Mouse (Mus musculus): ENCODE measurements around the gene Tcl1b1.
"Not testable (repeated sequence)": the region's sequence is repeated elsewhere in the genome, so short reads cannot be mapped to it uniquely, and the experiment has no call there.

Tcl1b1 gene

GRCm38 (mm10) chr12:105199684-105200497 is 40.4 kb downstream of the Tcl1b1 start:
- CTCF ChIA-PET, result not testable (repeated sequence)

GRCm38 (mm10) chr12:105201657-105202056 is 42.2 kb downstream of the Tcl1b1 start, which contains the start of gene Tcl1b4:
TSS of gene Tcl1b4 (plus strand) at chr12:105201957.
- CTCF ChIA-PET, result not testable (repeated sequence)

- CTCF ChIA-PET, result no interaction called here
These were observed 47.6 kb downstream of the Tcl1b1 start for GRCm38 (mm10) chr12:105207071-105207470.

GRCm38 (mm10) chr12:105208441-105208840 is 49.0 kb downstream of the Tcl1b1 start:
- CTCF ChIA-PET, result no interaction called here

- CTCF ChIA-PET, result no interaction called here
These were observed 49.7 kb downstream of the Tcl1b1 start for GRCm38 (mm10) chr12:105209231-105209630.

Measured in spleen, embryonic (tissue).